Mouse (Mus musculus) testis, adult 2 months (tissue): ENCODE data around the gene Pkp4. TPM values are rescaled to one million over a fixed set of nuclear protein-coding genes. Genes with fewer than 3 reads are reported as not detected.

Source experiments
- H3K27ac ChIP-seq: fragments of 200-500 bp; 2 replicates; pipeline ENCODE4 v1.5.1; 2012; ENCODE audit warnings: low read depth, low read length; ENCODE audit not compliant: control insufficient read depth, insufficient read depth
- H3K27me3 ChIP-seq: fragments of 200-500 bp; 2 replicates; pipeline ENCODE4 v1.6.1; 2012; ENCODE audit warnings: mild to moderate bottlenecking, low read length, moderate library complexity; ENCODE audit not compliant: control insufficient read depth, insufficient read depth
- H3K36me3 ChIP-seq: fragments of 200-500 bp; 2 replicates; pipeline ENCODE4 v1.6.1; 2012; ENCODE audit warnings: mild to moderate bottlenecking, low read length; ENCODE audit not compliant: control insufficient read depth, insufficient read depth
- H3K4me1 ChIP-seq: fragments of 200-500 bp; 2 replicates; pipeline ENCODE4 v1.6.1; 2012; ENCODE audit warnings: low read length; ENCODE audit not compliant: control insufficient read depth, insufficient read depth
- H3K4me3 ChIP-seq: fragments of 200-500 bp; 2 replicates; pipeline ENCODE4 v1.5.1; 2012; ENCODE audit warnings: low read depth, mild to moderate bottlenecking, low read length, moderate library complexity, mixed read lengths; ENCODE audit not compliant: control insufficient read depth
- CTCF ChIP-seq: fragments of 200-500 bp; IDR thresholded peaks from 2 replicates; pipeline ENCODE4 v1.5.1; 2012; ENCODE audit warnings: low read depth, mild to moderate bottlenecking, inconsistent platforms, low read length, moderate library complexity; ENCODE audit not compliant: control insufficient read depth, insufficient read depth, insufficient replicate concordance
- POLR2A ChIP-seq: fragments of 200-500 bp; IDR thresholded peaks from 2 replicates; pipeline ENCODE4 v1.6.1; 2012; ENCODE audit warnings: low read depth, mild to moderate bottlenecking, inconsistent platforms, low read length, moderate library complexity; ENCODE audit not compliant: control insufficient read depth
- polyA plus RNA-seq: library from polyadenylated mRNA; depleted of rRNA; stranded (reverse); fragments of >200 nt; gene quantifications from 2 replicates; pipeline ENCODE4 v1.2.3, GENCODE M21; 2012

The Pkp4 gene
- polyA plus RNA-seq, 1 experiment: 9.4 TPM

- no peak for TF ChIP-seq POLR2A
- no peak for TF ChIP-seq CTCF
- Histone ChIP-seq H3K4me1 (no peaks in the 10 kb centered on the region), H3K27me3 (no peaks in the 10 kb centered on the region), H3K27ac (no peak overlapping the region), H3K4me3 (no peak overlapping the region), H3K36me3 (no peaks in the 10 kb centered on the region)
These were observed 30.8 kb downstream of the Pkp4 start for GRCm38 (mm10) chr2:59191466-59191865.

DNA sequence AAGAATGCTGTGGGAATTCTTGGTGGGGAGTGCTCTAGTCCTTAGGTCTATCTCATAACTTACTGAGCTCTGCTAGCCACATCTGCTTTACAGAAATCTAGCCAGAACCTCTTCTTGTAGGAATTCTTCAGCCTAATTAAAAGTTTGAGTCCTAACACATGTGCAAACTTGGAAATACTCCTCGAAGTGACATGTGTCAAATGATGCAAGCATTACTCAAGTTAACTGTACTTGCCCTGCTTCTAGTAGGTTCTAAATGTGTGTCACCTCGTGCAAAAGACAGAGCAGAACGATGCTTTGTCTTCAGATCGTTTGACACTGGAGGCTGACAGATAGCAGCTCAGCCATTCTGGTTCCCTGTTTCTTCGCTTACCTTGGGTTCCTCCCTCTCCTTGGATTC is 32.5 kb downstream of the Pkp4 start:
- H3K36me3 ChIP-seq: no peaks in the 10 kb centered on the region
- no peaks in the 10 kb centered on the region for H3K27me3 ChIP-seq
- H3K4me3 ChIP-seq: no peak overlapping the region
- H3K27ac ChIP-seq: no peak overlapping the region
- H3K4me1 ChIP-seq: no peaks in the 10 kb centered on the region
- TF ChIP-seq CTCF: no peak

GRCm38 (mm10) chr2:59197156-59197555 is 36.5 kb downstream of the Pkp4 start:
- no peaks in the 10 kb centered on the region for H3K27me3 ChIP-seq
- TF ChIP-seq CTCF (no peak), POLR2A (no peak)
- no peak overlapping the region for H3K4me3 ChIP-seq
- no peak overlapping the region for H3K27ac ChIP-seq
- H3K36me3 ChIP-seq: no peaks in the 10 kb centered on the region
- H3K4me1 ChIP-seq: no peaks in the 10 kb centered on the region

DNA sequence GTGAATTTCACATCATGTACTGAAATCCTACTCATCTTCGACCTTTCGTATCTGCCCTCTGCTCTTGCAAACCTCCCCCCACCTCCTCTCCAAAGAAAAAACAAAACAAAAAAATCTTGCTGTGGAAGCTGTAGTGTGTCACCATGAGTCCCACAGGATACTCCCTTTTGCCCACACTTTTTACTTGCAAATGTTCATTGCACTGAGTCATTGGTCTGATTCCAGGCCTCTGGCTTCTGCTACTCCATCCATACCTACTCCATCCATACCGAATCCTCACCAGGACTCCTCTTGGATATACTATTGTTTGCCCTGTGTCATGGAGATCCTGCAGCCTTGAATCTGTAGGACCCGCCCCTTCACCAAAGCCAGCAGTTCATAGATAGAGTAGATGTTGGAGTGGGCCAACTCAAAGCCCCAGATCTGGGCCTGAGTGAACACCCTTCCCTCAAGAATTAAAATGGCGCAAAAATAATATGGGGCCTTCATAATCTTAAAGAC is 38.9 kb downstream of the Pkp4 start:
- TF ChIP-seq POLR2A (no peak), CTCF (no peak)
- Histone ChIP-seq H3K27ac (no peak overlapping the region), H3K36me3 (no peaks in the 10 kb centered on the region), H3K27me3 (no peaks in the 10 kb centered on the region), H3K4me3 (no peak overlapping the region), H3K4me1 (no peaks in the 10 kb centered on the region)

DNA sequence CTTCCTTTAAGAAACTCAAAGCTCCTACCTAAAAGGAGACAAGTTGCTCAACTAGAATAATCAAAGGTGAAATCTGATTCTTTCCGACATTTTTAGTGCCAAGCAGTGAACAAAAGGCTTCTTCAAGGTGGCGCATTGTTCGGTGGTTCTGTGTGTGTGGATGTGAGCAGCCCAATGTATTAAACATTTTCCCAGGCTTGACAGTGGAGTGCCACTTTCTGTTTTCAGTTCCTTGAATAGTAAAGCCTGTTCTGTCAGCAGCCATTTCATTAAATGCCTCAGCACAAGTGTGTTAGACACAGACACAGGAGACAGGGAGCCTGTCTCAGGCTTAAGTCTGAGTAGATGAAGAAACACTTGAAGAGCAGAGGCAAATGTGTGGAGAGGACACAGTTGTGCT is 39.9 kb downstream of the Pkp4 start:
- Histone ChIP-seq H3K4me3 (no peak overlapping the region), H3K27ac (no peak overlapping the region), H3K4me1 (no peaks in the 10 kb centered on the region), H3K36me3 (no peaks in the 10 kb centered on the region), H3K27me3 (no peaks in the 10 kb centered on the region)
- no peak for TF ChIP-seq CTCF
- TF ChIP-seq POLR2A: no peak

DNA sequence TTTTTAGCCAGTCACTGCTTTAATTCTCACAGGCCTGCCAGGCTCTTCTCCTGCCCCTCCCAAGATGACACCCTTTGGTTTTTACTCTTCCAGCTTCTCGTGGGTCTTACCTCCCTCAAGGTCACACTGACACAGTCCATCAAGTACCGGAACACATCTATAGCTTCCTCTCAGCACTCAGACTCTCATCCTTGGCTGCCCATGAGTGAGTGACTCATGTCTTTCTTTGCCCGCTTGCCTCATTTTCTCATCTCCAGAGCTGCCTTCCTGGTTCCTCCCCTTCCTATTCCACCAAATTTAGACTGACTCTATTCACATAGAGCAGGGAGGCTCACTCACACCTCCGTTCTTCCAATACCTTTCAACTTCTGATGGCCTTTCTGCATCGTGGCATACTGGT is 42.3 kb downstream of the Pkp4 start:
- Histone ChIP-seq H3K4me3 (no peak overlapping the region), H3K27ac (no peak overlapping the region), H3K27me3 (no peaks in the 10 kb centered on the region), H3K36me3 (no peaks in the 10 kb centered on the region), H3K4me1 (no peaks in the 10 kb centered on the region)
- TF ChIP-seq CTCF: no peak
- TF ChIP-seq POLR2A: no peak

GRCm38 (mm10) chr2:59203627-59204425 is 43.2 kb downstream of the Pkp4 start:
- H3K27ac ChIP-seq: no peak overlapping the region
- no peaks in the 10 kb centered on the region for H3K27me3 ChIP-seq
- no peaks in the 10 kb centered on the region for H3K36me3 ChIP-seq
- TF ChIP-seq POLR2A (no peak), CTCF (no peak)
- no peaks in the 10 kb centered on the region for H3K4me1 ChIP-seq
- no peak overlapping the region for H3K4me3 ChIP-seq

DNA sequence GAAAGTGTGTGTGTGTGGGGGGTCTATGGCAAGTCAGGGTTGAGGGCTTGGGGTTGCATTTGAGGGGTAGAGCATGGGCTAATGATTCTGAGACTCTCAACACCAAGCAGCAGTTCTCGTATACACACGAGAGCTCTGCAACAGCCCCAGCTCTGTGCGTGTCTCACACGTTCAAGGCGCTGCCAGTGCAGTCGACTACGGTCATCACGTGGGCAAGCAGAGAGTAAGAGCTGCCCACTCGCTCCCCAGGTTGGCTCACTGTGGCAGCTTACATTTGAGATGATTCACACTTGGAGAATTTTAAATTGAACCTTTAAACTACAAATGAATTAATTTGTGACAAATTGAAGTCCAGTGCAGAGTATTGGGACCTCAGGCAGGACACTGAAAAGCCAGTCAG is 44.4 kb downstream of the Pkp4 start:
- Histone ChIP-seq H3K27me3 (no peaks in the 10 kb centered on the region), H3K36me3 (no peaks in the 10 kb centered on the region), H3K27ac (no peak overlapping the region), H3K4me1 (no peaks in the 10 kb centered on the region), H3K4me3 (no peak overlapping the region)
- TF ChIP-seq CTCF (no peak), POLR2A (no peak)
